Mouse (Mus musculus) hindbrain, embryonic 10.5 days (tissue): Measurements from ENCODE around the gene Myh1. TPM values are rescaled to one million over a fixed set of nuclear protein-coding genes. Genes with fewer than 3 reads are reported as not detected.

Source experiments
- DNase-seq: peaks from one replicate; pipeline ENCODE4 v3.0.0-alpha.2; 2017; ENCODE audit warnings: low spot score
- H3K27ac ChIP-seq: fragments of 300-500 bp; sonication (generic); 2 replicates; pipeline ENCODE4 v1.5.1; 2016; ENCODE audit warnings: mild to moderate bottlenecking, moderate library complexity
- H3K27me3 ChIP-seq: fragments of 300-500 bp; sonication (generic); 2 replicates; pipeline ENCODE4 v1.6.1; 2016; ENCODE audit warnings: mild to moderate bottlenecking; ENCODE audit not compliant: poor library complexity, insufficient read depth, severe bottlenecking
- H3K36me3 ChIP-seq: fragments of 300-500 bp; sonication (generic); 2 replicates; pipeline ENCODE4 v1.6.1; 2016; ENCODE audit warnings: mild to moderate bottlenecking, moderate library complexity
- H3K4me1 ChIP-seq: fragments of 300-500 bp; sonication (generic); replicated peaks from 2 replicates; pipeline ENCODE4 v1.6.1; 2016; ENCODE audit warnings: mild to moderate bottlenecking
- H3K4me3 ChIP-seq: fragments of 300-500 bp; sonication (generic); 2 replicates; pipeline ENCODE4 v1.5.1; 2016; ENCODE audit warnings: mild to moderate bottlenecking, moderate library complexity
- H3K9me3 ChIP-seq: fragments of 300-500 bp; sonication (generic); 2 replicates; pipeline ENCODE4 v1.6.1; 2016; ENCODE audit warnings: mild to moderate bottlenecking, moderate library complexity
- WGBS: fragments of 180-500 bp; shearing (Covaris S2); methylation state at CpG from one replicate; pipeline ENCODE4 v1.1.7; 2016; 5-methylcytosine and 5-hydroxymethylcytosine counted together
- polyA plus RNA-seq: library from polyadenylated mRNA; unstranded; fragments of >200 nt; fragmentation: Nextera tagmentation; extraction: Ambion mirVana; gene quantifications from 2 replicates; pipeline ENCODE4 v1.2.1, GENCODE M21; 2016

Gene Myh1
- polyA plus RNA-seq, 1 experiment from 2014 or later: not detected

DNA sequence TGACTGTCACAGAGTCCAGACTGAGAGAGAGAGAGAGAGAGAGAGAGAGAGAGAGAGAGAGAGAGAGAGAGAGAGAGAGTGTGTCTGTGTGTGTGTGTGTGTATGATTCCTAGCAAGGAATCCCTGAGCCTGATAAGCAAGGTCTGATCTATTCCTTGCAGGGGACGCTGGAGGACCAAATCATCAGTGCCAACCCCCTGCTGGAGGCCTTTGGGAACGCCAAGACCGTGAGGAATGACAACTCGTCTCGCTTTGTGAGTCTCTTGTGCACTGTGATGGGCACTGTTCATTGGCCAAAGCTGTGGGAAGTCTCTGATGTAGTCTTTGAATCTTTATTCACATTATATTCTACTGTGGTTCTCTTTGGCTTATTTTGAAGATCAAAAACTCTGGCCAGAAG, 23.5 kb upstream of the Myh1 start:
- H3K27me3 ChIP-seq: no peaks in the 10 kb centered on the region
- no peaks in the 10 kb centered on the region for H3K4me1 ChIP-seq
- no peaks in the 10 kb centered on the region for H3K36me3 ChIP-seq
- no peaks in the 10 kb centered on the region for H3K9me3 ChIP-seq
- DNase-seq: no peak
- 53% methylated on average over 5 of the region's 5 CpGs for WGBS
- no peak overlapping the region for H3K27ac ChIP-seq
- no peak overlapping the region for H3K4me3 ChIP-seq

- Histone ChIP-seq H3K9me3 (no peaks in the 10 kb centered on the region), H3K36me3 (no peaks in the 10 kb centered on the region), H3K27me3 (no peaks in the 10 kb centered on the region), H3K4me3 (no peak overlapping the region), H3K27ac (no peak overlapping the region), H3K4me1 (no peaks in the 10 kb centered on the region)
- DNase-seq: no peak
- WGBS: 86% methylated on average over 10 of the region's 10 CpGs
Measured at GRCm38 (mm10) chr11:67190316-67190715, 9.5 kb upstream of the Myh1 start.

GRCm38 (mm10) chr11:67190814-67191213, 9.0 kb upstream of the Myh1 start:
- no peaks in the 10 kb centered on the region for H3K4me1 ChIP-seq
- H3K36me3 ChIP-seq: no peaks in the 10 kb centered on the region
- no peak overlapping the region for H3K27ac ChIP-seq
- H3K9me3 ChIP-seq: no peaks in the 10 kb centered on the region
- 87% methylated on average over 2 of the region's 2 CpGs for WGBS
- no peak for DNase-seq
- H3K27me3 ChIP-seq: no peaks in the 10 kb centered on the region
- H3K4me3 ChIP-seq: no peak overlapping the region

DNA sequence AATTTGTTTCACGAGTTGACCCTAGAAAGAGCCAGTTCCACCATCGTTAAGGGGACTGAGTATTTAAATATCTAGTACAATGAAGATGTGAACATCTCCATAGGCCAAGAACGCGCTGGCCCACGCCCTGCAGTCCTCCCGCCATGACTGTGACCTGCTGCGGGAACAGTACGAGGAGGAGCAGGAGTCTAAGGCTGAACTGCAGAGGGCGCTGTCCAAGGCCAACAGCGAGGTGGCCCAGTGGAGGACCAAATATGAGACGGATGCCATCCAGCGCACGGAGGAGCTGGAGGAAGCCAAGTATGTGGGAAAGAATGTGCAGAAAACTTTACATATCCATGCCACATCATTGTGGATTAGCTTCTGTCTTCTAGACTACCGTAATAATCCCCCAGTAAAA, 8.4 kb upstream of the Myh1 start:
- Histone ChIP-seq H3K4me1 (no peaks in the 10 kb centered on the region), H3K27ac (no peak overlapping the region), H3K4me3 (no peak overlapping the region), H3K9me3 (no peaks in the 10 kb centered on the region), H3K27me3 (no peaks in the 10 kb centered on the region), H3K36me3 (no peaks in the 10 kb centered on the region)
- 94% methylated on average over 14 of the region's 14 CpGs for WGBS
- no peak for DNase-seq

- no peaks in the 10 kb centered on the region for H3K9me3 ChIP-seq
- H3K4me3 ChIP-seq: no peak overlapping the region
- H3K27me3 ChIP-seq: no peaks in the 10 kb centered on the region
- DNase-seq: no peak
- WGBS: 55% methylated on average over 1 of the region's 1 CpGs
- no peak overlapping the region for H3K27ac ChIP-seq
- no peaks in the 10 kb centered on the region for H3K4me1 ChIP-seq
- H3K36me3 ChIP-seq: no peaks in the 10 kb centered on the region
Measured at GRCm38 (mm10) chr11:67199321-67199720, 531 bp upstream of the Myh1 start.

GRCm38 (mm10) chr11:67204766-67205165, 4.9 kb downstream of the Myh1 start:
- Histone ChIP-seq H3K27ac (no peak overlapping the region), H3K4me1 (no peaks in the 10 kb centered on the region), H3K27me3 (no peaks in the 10 kb centered on the region), H3K4me3 (no peak overlapping the region), H3K9me3 (no peaks in the 10 kb centered on the region), H3K36me3 (no peaks in the 10 kb centered on the region)
- WGBS: 83% methylated on average over 3 of the region's 3 CpGs
- no peak for DNase-seq

DNA sequence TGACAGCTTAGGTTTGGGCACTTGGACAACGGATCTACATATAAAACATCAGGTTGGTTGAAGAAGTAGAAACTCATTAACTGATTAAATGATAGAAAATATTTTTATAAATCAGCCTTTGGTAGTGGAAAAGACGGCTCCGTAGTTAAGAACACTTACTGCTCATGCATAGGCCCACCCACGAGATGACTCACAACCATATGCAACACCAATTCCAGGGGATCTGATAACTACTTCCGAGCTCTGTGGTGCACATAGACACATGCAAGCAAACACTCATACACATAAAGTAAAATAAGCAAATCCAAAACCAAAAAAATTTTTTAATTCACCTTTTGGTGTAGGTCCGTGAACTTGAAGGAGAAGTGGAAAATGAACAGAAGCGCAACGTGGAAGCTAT, 22.0 kb downstream of the Myh1 start:
- H3K36me3 ChIP-seq: no peaks in the 10 kb centered on the region
- no peaks in the 10 kb centered on the region for H3K27me3 ChIP-seq
- WGBS: 96% methylated on average over 8 of the region's 8 CpGs
- H3K4me1 ChIP-seq: no peaks in the 10 kb centered on the region
- H3K4me3 ChIP-seq: no peak overlapping the region
- DNase-seq: no peak
- no peaks in the 10 kb centered on the region for H3K9me3 ChIP-seq
- no peak overlapping the region for H3K27ac ChIP-seq

DNA sequence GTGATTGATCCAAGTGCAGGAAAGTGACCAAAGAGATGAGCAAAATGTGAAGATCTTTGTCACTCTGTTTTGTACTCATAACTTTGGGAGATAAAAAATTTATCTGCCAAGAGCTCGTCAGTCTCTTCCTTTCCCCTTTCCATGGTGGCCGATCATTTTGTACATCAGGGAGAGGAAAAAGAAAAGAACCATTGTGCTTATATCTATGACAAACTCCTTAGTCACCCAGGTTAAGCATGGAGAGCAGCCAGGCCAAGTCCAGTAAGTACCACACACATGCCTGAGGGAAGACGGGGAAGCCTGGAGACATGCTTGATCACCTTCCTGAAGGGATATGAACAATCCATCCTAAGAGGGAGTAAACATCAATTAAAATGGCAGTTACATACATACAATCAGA, 24.6 kb downstream of the Myh1 start:
- Histone ChIP-seq H3K4me1 (no peaks in the 10 kb centered on the region), H3K27ac (no peak overlapping the region), H3K27me3 (no peaks in the 10 kb centered on the region), H3K4me3 (no peak overlapping the region), H3K9me3 (no peaks in the 10 kb centered on the region), H3K36me3 (no peaks in the 10 kb centered on the region)
- DNase-seq: no peak
- WGBS: 79% methylated on average over 3 of the region's 3 CpGs

DNA sequence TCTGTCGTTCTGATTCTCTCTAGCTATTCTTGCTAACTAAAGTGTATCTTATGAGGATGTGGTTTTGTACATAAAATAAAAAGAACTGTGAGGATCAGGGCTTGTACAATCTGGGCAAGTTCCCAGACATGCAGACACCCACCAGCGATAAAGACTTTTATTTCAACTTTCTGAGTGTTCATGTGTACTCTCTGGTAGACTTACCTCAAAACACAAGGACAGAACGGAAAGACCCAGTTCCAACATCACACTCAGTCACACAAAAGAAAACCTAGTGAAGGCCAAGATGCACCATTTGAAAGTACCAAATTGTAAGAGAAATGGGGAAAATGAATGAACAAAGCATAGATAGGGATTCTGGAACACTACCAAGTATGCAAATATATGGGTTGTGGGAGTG, 28.9 kb downstream of the Myh1 start:
- H3K27ac ChIP-seq: no peak overlapping the region
- H3K4me1 ChIP-seq: no peaks in the 10 kb centered on the region
- H3K9me3 ChIP-seq: no peaks in the 10 kb centered on the region
- H3K27me3 ChIP-seq: no peaks in the 10 kb centered on the region
- H3K4me3 ChIP-seq: no peak overlapping the region
- DNase-seq: no peak
- H3K36me3 ChIP-seq: no peaks in the 10 kb centered on the region
- 89% methylated on average over 3 of the region's 3 CpGs for WGBS

DNA sequence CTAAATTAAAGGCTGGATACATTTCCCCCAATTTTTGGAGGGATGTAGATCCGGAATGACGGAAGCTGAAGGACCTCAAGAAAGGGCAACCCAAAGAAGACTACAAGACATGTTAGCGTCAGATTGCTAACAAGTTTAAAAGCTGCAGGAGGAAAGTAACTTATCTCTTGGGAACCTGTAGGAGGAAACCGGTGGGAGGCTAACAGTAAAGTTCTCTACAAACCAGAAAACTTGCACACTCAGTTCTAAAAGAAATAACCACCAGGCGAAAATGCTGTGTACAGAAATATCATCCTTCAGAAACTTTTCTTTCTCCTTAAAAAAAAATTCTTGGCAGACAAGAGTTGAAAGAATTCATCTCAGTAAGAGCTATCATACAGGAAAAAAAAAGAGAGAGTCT, 29.3 kb downstream of the Myh1 start:
- H3K36me3 ChIP-seq: no peaks in the 10 kb centered on the region
- H3K27ac ChIP-seq: no peak overlapping the region
- no peaks in the 10 kb centered on the region for H3K9me3 ChIP-seq
- DNase-seq: no peak
- H3K27me3 ChIP-seq: no peaks in the 10 kb centered on the region
- WGBS: 91% methylated on average over 5 of the region's 5 CpGs
- no peak overlapping the region for H3K4me3 ChIP-seq
- H3K4me1 ChIP-seq: no peaks in the 10 kb centered on the region

GRCm38 (mm10) chr11:67229946-67230345, 30.1 kb downstream of the Myh1 start:
- WGBS: 84% methylated on average over 2 of the region's 2 CpGs
- Histone ChIP-seq H3K9me3 (no peaks in the 10 kb centered on the region), H3K27ac (no peak overlapping the region), H3K4me3 (no peak overlapping the region), H3K4me1 (no peaks in the 10 kb centered on the region), H3K27me3 (no peaks in the 10 kb centered on the region), H3K36me3 (no peaks in the 10 kb centered on the region)
- DNase-seq: no peak

- no peaks in the 10 kb centered on the region for H3K4me1 ChIP-seq
- WGBS: 65% methylated on average over 5 of the region's 5 CpGs
- no peak overlapping the region for H3K27ac ChIP-seq
- no peak overlapping the region for H3K4me3 ChIP-seq
- DNase-seq: no peak
- H3K36me3 ChIP-seq: no peaks in the 10 kb centered on the region
- H3K27me3 ChIP-seq: no peaks in the 10 kb centered on the region
- no peaks in the 10 kb centered on the region for H3K9me3 ChIP-seq
Measured at GRCm38 (mm10) chr11:67235639-67236358, 35.9 kb downstream of the Myh1 start.

DNA sequence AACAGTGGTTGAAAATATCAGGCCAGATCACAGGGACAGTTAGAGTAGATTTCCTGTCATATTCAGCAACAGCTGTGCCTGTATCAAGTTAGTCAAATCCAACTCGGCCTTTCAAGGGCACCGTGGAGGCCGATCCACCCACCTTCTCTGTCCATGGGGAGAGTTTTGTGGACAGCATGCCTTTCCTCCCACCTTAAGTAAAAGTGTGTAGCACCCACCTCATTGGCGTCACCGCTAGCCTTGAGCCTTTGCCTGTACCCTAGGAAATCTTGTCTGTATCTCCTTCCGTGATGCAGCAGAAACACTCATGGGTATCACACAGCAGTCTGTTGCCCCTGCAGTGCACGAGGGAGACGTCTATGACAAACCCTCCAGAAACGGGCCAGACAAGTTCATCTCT, 36.9 kb downstream of the Myh1 start:
- Histone ChIP-seq H3K36me3 (no peaks in the 10 kb centered on the region), H3K27ac (no peak overlapping the region), H3K4me3 (no peak overlapping the region), H3K9me3 (no peaks in the 10 kb centered on the region), H3K4me1 (no peaks in the 10 kb centered on the region), H3K27me3 (no peaks in the 10 kb centered on the region)
- WGBS: 89% methylated on average over 9 of the region's 9 CpGs
- no peak for DNase-seq

DNA sequence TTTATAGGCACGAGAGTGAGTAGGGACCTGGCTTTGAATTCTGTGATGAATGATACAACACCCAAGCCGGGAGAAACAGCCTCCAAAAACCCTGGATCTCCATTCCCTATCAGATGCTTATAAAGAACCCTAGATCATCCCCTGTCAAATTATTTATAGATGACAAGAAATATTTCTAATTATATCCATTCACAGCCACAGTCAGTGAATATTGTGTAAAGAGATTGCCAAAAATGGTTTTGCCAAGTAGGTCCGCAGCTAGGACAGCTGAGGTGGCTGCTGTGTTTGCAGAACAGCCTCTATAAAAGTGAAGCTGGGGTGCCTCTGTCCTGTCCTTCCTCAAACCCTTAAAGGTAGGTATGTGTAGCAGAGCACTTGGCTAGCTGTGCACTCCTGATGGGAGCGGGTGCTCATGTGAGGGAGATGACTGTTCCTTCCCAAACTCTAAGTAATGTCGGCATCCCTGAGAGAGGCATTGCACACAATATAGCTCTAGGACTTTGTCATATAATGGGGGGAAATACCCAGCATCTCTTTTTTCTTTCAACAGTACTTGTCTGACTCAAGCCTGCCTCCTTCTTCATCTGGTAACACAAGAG, 37.7 kb downstream of the Myh1 start, which contains the start of gene Myh4:
Gene Myh4 (plus strand): TSS at position 549 of the 599 bp plus-strand sequence.
- no peaks in the 10 kb centered on the region for H3K27me3 ChIP-seq
- 90% methylated on average over 5 of the region's 5 CpGs for WGBS
- H3K27ac ChIP-seq: no peak within 1 kb of the TSS
- H3K4me1 ChIP-seq: no peaks in the 10 kb centered on the region
- no peak within 1 kb of the TSS for H3K4me3 ChIP-seq
- no peaks in the 10 kb centered on the region for H3K9me3 ChIP-seq
- DNase-seq: no peak
- H3K36me3 ChIP-seq: no peaks in the 10 kb centered on the region
